Mouse (Mus musculus): ENCODE data around the gene Dhdds. TPM values are rescaled to one million over a fixed set of nuclear protein-coding genes. Genes with fewer than 3 reads are reported as not detected.

The Dhdds gene
- total and polyA plus RNA-seq, 3 experiments, result 15.9 to 37.7 TPM; not detected in 1

- no peaks in the 10 kb centered on the region for H3K36me3 ChIP-seq (ENCODE audit: control insufficient read depth in 1 of 2, insufficient read depth in 2 of 2, low read length in 2 of 2)
- no peaks in the 10 kb centered on the region for H3K79me2 ChIP-seq (ENCODE audit: control insufficient read depth, insufficient read depth, low read length, poor library complexity)
- H3K4me1 ChIP-seq (ENCODE audit: control insufficient read depth in 1 of 2, insufficient read depth in 2 of 2, low read length in 2 of 2), result no peaks in the 10 kb centered on the region; a peak in 1 of 4 replicates
- no peak overlapping the region for H3K4me3 ChIP-seq (ENCODE audit: control insufficient read depth in 1 of 2, insufficient read depth in 1 of 2, low read depth in 2 of 2, low read length in 2 of 2)
- no peaks in the 10 kb centered on the region for H3K9me3 ChIP-seq (replicated peaks; ENCODE audit: insufficient read depth, low read length)
- TF ChIP-seq CHD2 (IDR thresholded peaks at IDR 0.05; ENCODE audit: low read length) (no peak), ZMIZ1 (IDR thresholded peaks at IDR 0.05; ENCODE audit: low read depth, low read length) (no peak), HCFC1 (IDR thresholded peaks at IDR 0.05; ENCODE audit: low read depth, low read length) (no peak), SMC3 (IDR thresholded peaks at IDR 0.05; ENCODE audit: low read depth, low read length) (peak; percentile 58), RAD21 (IDR thresholded peaks at IDR 0.05; ENCODE audit: low read depth, low read length) (peak; percentile 20), CTCF (IDR thresholded peaks at IDR 0.05 in 2 of 3, conservative IDR thresholded peaks at IDR 0.05 in 1 of 3; ENCODE audit: control insufficient read depth in 1 of 3, insufficient read depth in 1 of 3, low read depth in 2 of 3, low read length in 3 of 3, poor library complexity in 1 of 3, severe bottlenecking in 1 of 3) (peak; percentile 18 to 55 (median 50); a peak in 4 of 6 replicates), ZKSCAN1 (IDR thresholded peaks at IDR 0.05; ENCODE audit: low read depth, low read length) (no peak)
- peak; percentile 37 for DNase-seq (ENCODE audit: low read depth, low spot score)
- H3K27ac ChIP-seq (ENCODE audit: control insufficient read depth, low read depth, low read length), result no peak overlapping the region
- H3K9ac ChIP-seq (ENCODE audit: control insufficient read depth, low read depth, low read length, poor library complexity, severe bottlenecking), result no peak overlapping the region
- H3K27me3 ChIP-seq (ENCODE audit: control insufficient read depth in 1 of 2, insufficient read depth in 2 of 2, low read length in 2 of 2), result peaks cover 0 to 2% of the 10 kb centered on the region in 2 experiments; a peak in 1 of 4 replicates
Observed at GRCm38 (mm10) chr4:134012858-134013528, 12.3 kb upstream of the Dhdds start.

- Histone ChIP-seq H3K9ac (ENCODE audit: control insufficient read depth, low read depth, low read length, poor library complexity, severe bottlenecking) (no peak overlapping the region), H3K27ac (ENCODE audit: control insufficient read depth, low read depth, low read length) (no peak overlapping the region), H3K9me3 (replicated peaks; ENCODE audit: insufficient read depth, low read length) (no peaks in the 10 kb centered on the region), H3K4me1 (ENCODE audit: control insufficient read depth in 1 of 2, insufficient read depth in 2 of 2, low read length in 2 of 2) (no peaks in the 10 kb centered on the region; a peak in 1 of 4 replicates), H3K27me3 (ENCODE audit: control insufficient read depth in 1 of 2, insufficient read depth in 2 of 2, low read length in 2 of 2) (peaks cover 0 to 2% of the 10 kb centered on the region in 2 experiments; a peak in 1 of 4 replicates), H3K36me3 (ENCODE audit: control insufficient read depth in 1 of 2, insufficient read depth in 2 of 2, low read length in 2 of 2) (no peaks in the 10 kb centered on the region), H3K79me2 (ENCODE audit: control insufficient read depth, insufficient read depth, low read length, poor library complexity) (no peaks in the 10 kb centered on the region), H3K4me3 (ENCODE audit: control insufficient read depth in 1 of 2, insufficient read depth in 1 of 2, low read depth in 2 of 2, low read length in 2 of 2) (no peak overlapping the region)
- no peak for DNase-seq (ENCODE audit: low read depth, low spot score)
- TF ChIP-seq EP300 (IDR thresholded peaks at IDR 0.05; ENCODE audit: low read depth in 1 of 2, low read length in 2 of 2), result no peak
- no peak for TF ChIP-seq CHD2 (IDR thresholded peaks at IDR 0.05; ENCODE audit: low read length)
- no peak for TF ChIP-seq RCOR1 (IDR thresholded peaks at IDR 0.05; ENCODE audit: low read depth, low read length)
- TF ChIP-seq MAFK (IDR thresholded peaks at IDR 0.05; ENCODE audit: borderline replicate concordance, low read depth, low read length), result no peak
- TF ChIP-seq NELFE (IDR thresholded peaks at IDR 0.05; ENCODE audit: low read depth, low read length), result no peak
- no peak for TF ChIP-seq SMC3 (IDR thresholded peaks at IDR 0.05; ENCODE audit: low read depth, low read length)
- no peak for TF ChIP-seq USF2 (IDR thresholded peaks at IDR 0.05; ENCODE audit: borderline replicate concordance in 1 of 2, insufficient read depth in 1 of 2, low read depth in 1 of 2, low read length in 2 of 2)
- no peak for TF ChIP-seq ETS1 (IDR thresholded peaks at IDR 0.05; ENCODE audit: low read depth, low read length)
- TF ChIP-seq CHD1 (IDR thresholded peaks at IDR 0.05; ENCODE audit: low read depth, low read length), result no peak
- no peak for TF ChIP-seq MAZ (IDR thresholded peaks at IDR 0.05; ENCODE audit: low read depth, low read length)
- TF ChIP-seq MXI1 (IDR thresholded peaks at IDR 0.05; ENCODE audit: low read depth, low read length), result no peak
- no peak for TF ChIP-seq GABPA (IDR thresholded peaks at IDR 0.05; ENCODE audit: low read depth, low read length)
- TF ChIP-seq RAD21 (IDR thresholded peaks at IDR 0.05; ENCODE audit: low read depth, low read length), result no peak
- no peak for TF ChIP-seq SIN3A (IDR thresholded peaks at IDR 0.05; ENCODE audit: low read length)
- no peak for TF ChIP-seq MAX (IDR thresholded peaks at IDR 0.05; ENCODE audit: low read length)
- TF ChIP-seq TAL1 (IDR thresholded peaks at IDR 0.05; ENCODE audit: low read length), result no peak
- TF ChIP-seq ZNF384 (IDR thresholded peaks at IDR 0.05; ENCODE audit: low read depth, low read length), result no peak
Observed at GRCm38 (mm10) chr4:134011450-134012414, 11.0 kb upstream of the Dhdds start.
